Mouse (Mus musculus): Measurements from ENCODE around the gene Gm20924.
"Not testable (repeated sequence)": the region's sequence is repeated elsewhere in the genome, so short reads cannot be mapped to it uniquely, and the experiment has no call there.

DNA sequence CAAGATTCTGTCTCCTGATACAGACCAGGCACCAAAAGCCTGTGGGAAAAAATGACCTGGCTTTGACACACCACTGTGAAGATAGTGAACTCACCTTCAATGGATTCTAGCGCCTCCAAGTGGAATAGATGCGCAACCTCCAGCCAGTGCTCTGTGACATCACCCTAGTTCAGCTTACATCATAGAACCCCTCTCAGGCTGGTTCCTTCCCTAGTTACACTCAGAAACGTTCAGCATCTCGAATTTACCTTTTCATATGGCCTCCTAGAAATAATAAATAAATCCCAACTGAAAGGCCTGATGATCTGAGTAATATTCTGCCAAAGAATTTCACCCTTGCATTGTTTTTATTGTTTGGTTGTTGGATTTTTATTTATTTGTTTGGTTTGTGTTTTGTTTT lies at the start of gene Gm20924:
- not testable (repeated sequence) for TF ChIP-seq CTCF, EP300 (IDR thresholded peaks at IDR 0.05; ENCODE audit: low read depth)
